Mouse (Mus musculus): ENCODE measurements around the gene Pate4. TPM values are rescaled to one million over a fixed set of nuclear protein-coding genes. Genes with fewer than 3 reads are reported as not detected.

Pate4 gene
- total RNA-seq, 2 experiments from 2014 or later = not detected

Other genes with a start within 250 kb of the Pate4 start
- 0.65 and 1.8 TPM in 2 replicates for gene Cdon, start 190.8 kb downstream of the Pate4 start, total RNA-seq (2015)
- gene Cdon, start 190.8 kb downstream of the Pate4 start, total RNA-seq (2017) = 0.65 and 2.3 TPM in 2 replicates
- gene Gm1113, start 93.7 kb downstream of the Pate4 start, total RNA-seq (2015) = not detected in 2 replicates
- not detected in 2 replicates for gene Gm1113, start 93.7 kb downstream of the Pate4 start, total RNA-seq (2017)
- 0.09 and 0.11 TPM in 2 replicates for gene Ddx25, start 53.4 kb downstream of the Pate4 start, total RNA-seq (2015)
- 0.04 TPM in 1 of 2 replicates, not detected in the other for gene Ddx25, start 53.4 kb downstream of the Pate4 start, total RNA-seq (2017)
- gene Pus3, start 53.3 kb downstream of the Pate4 start, total RNA-seq (2015) = 9.8 and 12.2 TPM in 2 replicates
- 14.0 and 14.6 TPM in 2 replicates for gene Pus3, start 53.3 kb downstream of the Pate4 start, total RNA-seq (2017)
- gene Pate2, start 41.7 kb downstream of the Pate4 start, total RNA-seq (2015) = 0.51 and 0.75 TPM in 2 replicates
- gene Pate2, start 41.7 kb downstream of the Pate4 start, total RNA-seq (2017) = not detected in 2 replicates
- 15.7 and 20.1 TPM in 2 replicates for gene Hyls1, start 41.5 kb downstream of the Pate4 start, total RNA-seq (2015)
- 17.5 and 20.6 TPM in 2 replicates for gene Hyls1, start 41.5 kb downstream of the Pate4 start, total RNA-seq (2017)
- gene Pate3, start 36.3 kb upstream of the Pate4 start, total RNA-seq (2015) = not detected in 2 replicates
- not detected in 2 replicates for gene Pate3, start 36.3 kb upstream of the Pate4 start, total RNA-seq (2017)
- gene Pate1, start 75.4 kb upstream of the Pate4 start, total RNA-seq (2015) = not detected in 2 replicates
- not detected in 2 replicates for gene Pate1, start 75.4 kb upstream of the Pate4 start, total RNA-seq (2017)
- not detected in 2 replicates for gene Gm17677, start 129.1 kb upstream of the Pate4 start, total RNA-seq (2015)
- not detected in 2 replicates for gene Gm17677, start 129.1 kb upstream of the Pate4 start, total RNA-seq (2017)
- gene Gm17727, start 166.2 kb upstream of the Pate4 start, total RNA-seq (2015) = not detected in 2 replicates
- not detected in 2 replicates for gene Gm17727, start 166.2 kb upstream of the Pate4 start, total RNA-seq (2017)
- not detected in 2 replicates for gene Gm27235, start 178.2 kb upstream of the Pate4 start, total RNA-seq (2015)
- not detected in 2 replicates for gene Gm27235, start 178.2 kb upstream of the Pate4 start, total RNA-seq (2017)
- gene D730048I06Rik, start 178.2 kb upstream of the Pate4 start, total RNA-seq (2015) = not detected in 2 replicates
- gene D730048I06Rik, start 178.2 kb upstream of the Pate4 start, total RNA-seq (2017) = not detected in 2 replicates
- not detected in 2 replicates for gene 9230110F15Rik, start 232.2 kb upstream of the Pate4 start, total RNA-seq (2015)
- gene 9230110F15Rik, start 232.2 kb upstream of the Pate4 start, total RNA-seq (2017) = not detected in 2 replicates

Data from megakaryocyte, adult 5-6 weeks (primary cell).